Mouse (Mus musculus): ENCODE results near the gene Lrrc55. TPM values are rescaled to one million over a fixed set of nuclear protein-coding genes. Genes with fewer than 3 reads are reported as not detected.

The Lrrc55 gene
- total and polyA plus RNA-seq, 3 experiments, result 0.81 to 1.6 (median 1.3) TPM

GRCm38 (mm10) chr2:85205170-85205569 is 8.2 kb upstream of the Lrrc55 start:
- Histone ChIP-seq H3K27me3 (ENCODE audit: control insufficient read depth, insufficient read depth, low read length) (no peaks in the 10 kb centered on the region), H3K4me1 (ENCODE audit: control insufficient read depth, insufficient read depth, low read length) (no peaks in the 10 kb centered on the region)
- 79% methylated on average over 8 of the region's 8 CpGs for WGBS

DNA sequence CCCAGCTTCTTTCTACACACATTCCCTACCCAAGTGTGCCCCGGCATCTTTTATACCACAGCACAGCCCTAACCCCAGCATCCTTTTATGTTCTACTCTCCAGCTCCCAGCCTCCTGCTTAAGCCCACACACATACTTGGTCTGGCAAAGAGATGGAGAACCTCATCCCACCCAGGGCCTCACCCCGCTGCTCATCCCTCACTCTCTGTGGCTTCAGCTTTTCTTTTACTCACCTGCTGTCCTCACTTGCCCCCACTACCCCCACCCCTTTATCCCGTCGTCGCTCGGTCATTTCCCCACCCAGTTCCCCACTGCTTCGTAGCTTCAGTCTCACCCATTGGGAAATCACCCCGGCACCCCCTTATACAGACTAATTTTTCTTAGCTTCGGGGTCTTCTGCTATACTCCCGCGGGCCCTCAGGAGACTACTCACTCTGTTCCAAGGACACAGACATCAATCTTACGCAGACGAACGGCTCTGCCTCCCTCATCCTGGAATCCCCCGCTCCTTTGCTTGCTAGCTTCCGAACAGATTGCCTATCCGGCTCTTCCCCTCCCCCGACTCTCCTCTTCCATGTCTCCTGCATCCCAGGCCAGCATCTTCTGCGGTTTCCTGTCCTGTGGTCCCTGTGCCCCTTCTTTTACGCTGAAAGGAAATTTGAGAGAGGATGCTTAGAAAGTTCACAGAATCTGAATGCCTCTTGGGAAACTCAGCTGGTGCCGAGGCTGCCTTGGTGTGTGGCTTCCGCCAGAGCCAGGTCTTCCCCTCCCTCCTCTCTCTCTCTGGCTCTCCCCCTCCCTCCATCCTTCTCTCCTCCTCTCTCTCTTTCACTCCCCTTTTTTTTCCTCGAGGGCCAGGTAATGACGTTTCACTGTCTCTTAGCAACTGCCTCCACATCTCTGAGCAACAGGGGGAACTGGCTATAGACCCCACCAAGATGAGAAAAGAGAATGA is 1.3 kb upstream of the Lrrc55 start:
- no peak overlapping the region for H3K9ac ChIP-seq (ENCODE audit: low read depth, low read length)
- H3K4me3 ChIP-seq, result 0 out of 2 replicates have a peak overlapping the region, but pooled peaks have one; percentile 5

More at GRCm38 (mm10) chr2:85205170-85205569, 8.2 kb upstream of the Lrrc55 start:
- Histone ChIP-seq H3K4me3 (no peak overlapping the region), H3K36me3 (ENCODE audit: control insufficient read depth, insufficient read depth, low read length) (no peaks in the 10 kb centered on the region), H3K9ac (ENCODE audit: low read depth, low read length) (no peak overlapping the region), H3K79me2 (replicated peaks; ENCODE audit: control insufficient read depth, insufficient read depth, low read length) (no peaks in the 10 kb centered on the region), H3K27ac (no peak overlapping the region)
- no peak for DNase-seq
- intact Hi-C loops (cut with DNase I), result no loop called here
- TF ChIP-seq CTCF (IDR thresholded peaks at IDR 0.05) (no peak), EP300 (IDR thresholded peaks at IDR 0.05; ENCODE audit: insufficient read depth, low read depth, low read length) (no peak), POLR2A (IDR thresholded peaks at IDR 0.05; ENCODE audit: insufficient read depth, low read depth, low read length) (no peak)

DNA sequence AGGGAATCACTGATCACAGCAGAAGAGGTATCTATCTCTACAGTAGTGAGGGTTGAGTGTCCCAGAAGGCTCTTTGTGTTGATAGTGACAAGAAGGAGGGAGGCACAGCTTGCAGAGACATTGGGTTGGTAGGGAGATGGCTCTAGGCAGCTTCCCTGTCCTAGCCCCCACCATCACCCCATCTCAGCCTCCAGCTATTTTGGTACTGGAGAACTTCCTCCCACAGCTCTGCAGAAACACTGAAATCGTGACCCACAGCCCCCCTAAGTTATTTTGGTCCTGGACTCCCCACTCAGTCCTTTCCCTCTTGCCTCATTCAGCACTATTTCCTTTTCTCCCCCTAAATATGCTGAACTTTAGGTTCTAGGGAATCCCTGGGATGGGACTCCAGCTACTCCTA is 2.4 kb downstream of the Lrrc55 start:
- no peaks in the 10 kb centered on the region for H3K4me1 ChIP-seq (ENCODE audit: control insufficient read depth, insufficient read depth, low read length)
- no peaks in the 10 kb centered on the region for H3K79me2 ChIP-seq (replicated peaks; ENCODE audit: control insufficient read depth, insufficient read depth, low read length)
- no peaks in the 10 kb centered on the region for H3K36me3 ChIP-seq (ENCODE audit: control insufficient read depth, insufficient read depth, low read length)
- intact Hi-C loops (cut with DNase I), result no loop called here
- no peaks in the 10 kb centered on the region for H3K27me3 ChIP-seq (ENCODE audit: control insufficient read depth, insufficient read depth, low read length)
- no peak for DNase-seq
- no peak overlapping the region for H3K9ac ChIP-seq (ENCODE audit: low read depth, low read length)
- no peak overlapping the region for H3K27ac ChIP-seq
- 27% methylated on average over 1 of the region's 1 CpGs for WGBS
- no peak overlapping the region for H3K4me3 ChIP-seq
- TF ChIP-seq CTCF (IDR thresholded peaks at IDR 0.05) (no peak), POLR2A (IDR thresholded peaks at IDR 0.05; ENCODE audit: insufficient read depth, low read depth, low read length) (no peak), EP300 (IDR thresholded peaks at IDR 0.05; ENCODE audit: insufficient read depth, low read depth, low read length) (no peak)

More for the DNA sequence above, 1.3 kb upstream of the Lrrc55 start:
- 8% methylated on average over 24 of the region's 24 CpGs for WGBS
- H3K79me2 ChIP-seq (replicated peaks; ENCODE audit: control insufficient read depth, insufficient read depth, low read length), result no peaks in the 10 kb centered on the region
- H3K27ac ChIP-seq, result no peak overlapping the region
- DNase-seq, result no peak
- H3K36me3 ChIP-seq (ENCODE audit: control insufficient read depth, insufficient read depth, low read length), result no peaks in the 10 kb centered on the region
- no peaks in the 10 kb centered on the region for H3K4me1 ChIP-seq (ENCODE audit: control insufficient read depth, insufficient read depth, low read length)
- intact Hi-C loops (cut with DNase I), result no loop called here
- TF ChIP-seq EP300 (IDR thresholded peaks at IDR 0.05; ENCODE audit: insufficient read depth, low read depth, low read length) (no peak), POLR2A (IDR thresholded peaks at IDR 0.05; ENCODE audit: insufficient read depth, low read depth, low read length) (no peak), CTCF (IDR thresholded peaks at IDR 0.05) (no peak)
- no peaks in the 10 kb centered on the region for H3K27me3 ChIP-seq (ENCODE audit: control insufficient read depth, insufficient read depth, low read length)

- Histone ChIP-seq H3K4me3 (no peak overlapping the region), H3K4me1 (ENCODE audit: control insufficient read depth, insufficient read depth, low read length) (no peaks in the 10 kb centered on the region), H3K79me2 (replicated peaks; ENCODE audit: control insufficient read depth, insufficient read depth, low read length) (no peaks in the 10 kb centered on the region), H3K27ac (no peak overlapping the region), H3K36me3 (ENCODE audit: control insufficient read depth, insufficient read depth, low read length) (no peaks in the 10 kb centered on the region), H3K27me3 (ENCODE audit: control insufficient read depth, insufficient read depth, low read length) (no peaks in the 10 kb centered on the region), H3K9ac (ENCODE audit: low read depth, low read length) (no peak overlapping the region)
- WGBS, result 75% methylated on average over 6 of the region's 6 CpGs
- intact Hi-C loops (cut with DNase I), result no loop called here
- no peak for TF ChIP-seq EP300 (IDR thresholded peaks at IDR 0.05; ENCODE audit: insufficient read depth, low read depth, low read length)
- TF ChIP-seq POLR2A (IDR thresholded peaks at IDR 0.05; ENCODE audit: insufficient read depth, low read depth, low read length), result no peak
- no peak for TF ChIP-seq CTCF (IDR thresholded peaks at IDR 0.05)
- no peak for DNase-seq
Measured at GRCm38 (mm10) chr2:85187582-85188151, 9.3 kb downstream of the Lrrc55 start.

DNA sequence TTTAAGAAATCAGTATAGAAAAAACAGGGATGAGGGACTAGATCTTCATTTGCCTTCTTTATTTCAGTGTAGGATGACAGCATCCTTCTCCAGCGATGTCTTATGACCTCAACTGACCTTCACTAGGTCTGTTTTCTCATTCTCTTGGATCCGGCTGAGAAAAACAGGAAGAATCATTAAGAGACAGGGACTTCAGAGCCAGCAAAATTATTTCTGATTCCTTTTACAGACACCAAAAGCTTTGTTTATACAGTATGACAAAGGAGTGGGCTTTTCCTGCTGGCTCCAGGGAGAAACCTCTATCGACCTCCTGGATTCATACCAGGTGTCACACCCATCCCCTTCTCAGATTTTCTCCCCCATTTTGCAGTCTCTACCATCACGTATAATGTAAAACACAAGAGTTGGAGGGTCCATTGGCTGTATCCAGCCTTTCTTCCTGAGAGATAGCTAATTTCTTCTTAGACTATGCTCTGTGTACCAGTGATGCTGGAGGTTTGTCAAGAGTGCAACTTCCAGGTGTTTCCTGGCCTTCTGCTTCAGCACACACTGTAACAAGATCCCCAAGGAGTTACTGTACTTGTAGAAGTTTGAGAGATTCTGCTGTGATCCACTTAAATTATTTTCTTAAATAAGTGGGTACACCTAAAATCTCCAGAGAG is 18.7 kb downstream of the Lrrc55 start:
- WGBS, result 24% methylated on average over 4 of the region's 4 CpGs
- Histone ChIP-seq H3K4me1 (ENCODE audit: control insufficient read depth, insufficient read depth, low read length) (peaks cover 10% of the 10 kb centered on the region), H3K79me2 (replicated peaks; ENCODE audit: control insufficient read depth, insufficient read depth, low read length) (no peaks in the 10 kb centered on the region), H3K9ac (ENCODE audit: low read depth, low read length) (no peak overlapping the region), H3K4me3 (no peak overlapping the region), H3K27ac (peak overlapping the region; percentile 65), H3K27me3 (ENCODE audit: control insufficient read depth, insufficient read depth, low read length) (no peaks in the 10 kb centered on the region), H3K36me3 (ENCODE audit: control insufficient read depth, insufficient read depth, low read length) (peaks cover 8% of the 10 kb centered on the region)
- no peak for TF ChIP-seq POLR2A (IDR thresholded peaks at IDR 0.05; ENCODE audit: insufficient read depth, low read depth, low read length)
- no peak for TF ChIP-seq EP300 (IDR thresholded peaks at IDR 0.05; ENCODE audit: insufficient read depth, low read depth, low read length)
- no peak for TF ChIP-seq CTCF (IDR thresholded peaks at IDR 0.05)
- peak in 1 of 2 experiments; percentile 46 for DNase-seq
- intact Hi-C loops (cut with DNase I), result loop anchor here (1.0 to 2.0 kb wide), 3 partner anchors 41 to 61 kb away; partner anchors contain the start of gene Aplnr
